Mouse (Mus musculus) macrophage (primary cell): ENCODE measurements around the gene Rreb1. TPM values are rescaled to one million over a fixed set of nuclear protein-coding genes. Genes with fewer than 3 reads are reported as not detected.

Experiments used
- H3K27ac ChIP-seq: fragments of 350-480 bp; formaldehyde crosslinking; 2 replicates; pipeline ENCODE4 v1.9.0; 2021
- H3K36me3 ChIP-seq: fragments of 350-480 bp; formaldehyde crosslinking; 2 replicates; pipeline ENCODE4 v1.9.0; 2021; ENCODE audit errors: inconsistent target
- H3K4me3 ChIP-seq: fragments of 350-480 bp; formaldehyde crosslinking; 2 replicates; pipeline ENCODE4 v1.9.0; 2021; ENCODE audit errors: inconsistent target
- H3K79me2 ChIP-seq: fragments of 350-480 bp; formaldehyde crosslinking; 2 replicates; pipeline ENCODE4 v1.9.0; 2021; ENCODE audit errors: inconsistent target
- WGBS: methylation state at CpG from one replicate; pipeline ENCODE4 v1.1.7; 2026; ENCODE audit warnings: inconsistent platforms; ENCODE audit not compliant: missing documents; 5-methylcytosine and 5-hydroxymethylcytosine counted together
- polyA plus RNA-seq: library from polyadenylated mRNA; stranded (reverse); fragments of 250-400 nt; gene quantifications from 3 replicates; pipeline ENCODE4 v1.2.4, GENCODE M21; 2018; ENCODE audit warnings: inconsistent platforms

Rreb1 gene
- polyA plus RNA-seq, 1 experiment from 2014 or later = 32.3 TPM

DNA sequence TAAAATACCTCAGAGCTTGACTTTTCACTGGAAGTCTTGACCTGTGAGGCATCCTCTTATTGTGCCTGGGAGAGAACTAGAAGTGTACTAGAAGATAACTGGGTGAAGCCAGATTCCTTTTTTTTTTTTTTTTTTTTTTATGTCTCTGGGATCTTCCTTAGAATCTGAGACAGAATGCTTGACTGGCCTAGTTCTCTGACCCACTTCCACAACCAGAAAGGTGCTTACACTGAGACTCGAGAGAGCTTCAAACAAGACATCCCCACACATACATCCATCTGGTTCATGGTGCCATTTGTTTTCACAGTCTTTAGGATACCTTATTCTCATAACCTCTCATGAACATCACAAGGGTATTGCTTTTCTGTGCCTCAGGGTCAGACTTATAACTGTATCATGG lies 118.2 kb downstream of the Rreb1 start:
- no peak overlapping the region for H3K27ac ChIP-seq

DNA sequence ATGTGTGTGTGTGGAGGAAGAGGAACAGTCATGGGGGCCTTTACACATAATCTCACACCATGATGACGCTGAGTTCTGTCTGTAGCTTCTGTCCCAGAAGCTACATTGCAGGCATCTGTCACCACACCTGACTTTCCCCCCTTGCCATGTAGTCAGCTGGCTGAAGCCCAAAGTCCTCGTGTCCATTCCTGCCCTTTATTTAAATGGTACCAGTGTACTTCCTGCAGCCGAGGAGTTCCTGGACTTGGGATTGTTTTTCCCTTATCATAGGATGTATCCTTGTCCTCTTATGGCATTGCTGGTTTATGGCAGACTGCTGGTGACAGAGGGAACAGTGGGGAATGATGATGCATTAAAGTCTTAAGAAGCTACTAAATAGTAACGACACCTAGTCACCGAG lies 120.6 kb downstream of the Rreb1 start:
- Histone ChIP-seq H3K27ac (no peak overlapping the region), H3K79me2 (peaks cover 42% of the 10 kb centered on the region; the same call in 1 of the 2 replicates), H3K4me3 (no peak overlapping the region), H3K36me3 (peaks cover 92% of the 10 kb centered on the region)
- 92% methylated on average over 5 of the region's 5 CpGs for WGBS

More for the DNA sequence above, 118.2 kb downstream of the Rreb1 start:
- peaks cover 32% of the 10 kb centered on the region; the same call in 1 of the 2 replicates for H3K79me2 ChIP-seq
- no peak overlapping the region for H3K4me3 ChIP-seq
- peaks cover 89% of the 10 kb centered on the region for H3K36me3 ChIP-seq
- WGBS = 100% methylated on average over 1 of the region's 1 CpGs

DNA sequence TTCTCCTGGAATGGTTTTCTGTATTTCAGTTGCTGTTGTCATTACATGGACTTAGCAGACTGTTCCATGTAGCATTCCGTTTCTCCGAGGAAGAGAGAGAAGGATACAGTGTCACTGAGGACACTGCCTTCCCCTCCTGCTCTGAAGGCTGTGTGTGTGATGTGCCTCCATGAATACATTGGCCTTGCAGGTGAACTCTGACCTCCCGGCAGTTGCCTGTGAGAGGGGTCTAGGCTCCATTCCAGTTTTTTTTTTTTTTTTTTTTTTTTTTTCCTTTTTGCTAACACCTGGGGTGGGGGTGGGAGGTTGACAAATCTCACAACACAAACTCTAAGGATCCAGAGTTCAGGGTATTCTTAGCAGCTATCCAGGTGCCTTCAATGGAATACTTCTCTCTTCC lies 124.8 kb downstream of the Rreb1 start:
- 90% methylated on average over 3 of the region's 3 CpGs for whole genome bisulfite sequencing
- no peak overlapping the region for H3K27ac ChIP-seq
- no peak overlapping the region for H3K4me3 ChIP-seq
- peaks cover 41% of the 10 kb centered on the region; the same call in 1 of the 2 replicates for H3K79me2 ChIP-seq
- peaks cover 88% of the 10 kb centered on the region for H3K36me3 ChIP-seq

GRCm38 (mm10) chr13:37903476-37903875 lies 125.3 kb downstream of the Rreb1 start:
- peaks cover 88% of the 10 kb centered on the region for H3K36me3 ChIP-seq
- H3K27ac ChIP-seq = no peak overlapping the region
- no peak overlapping the region for H3K4me3 ChIP-seq
- H3K79me2 ChIP-seq = peaks cover 41% of the 10 kb centered on the region; the same call in 1 of the 2 replicates
- WGBS = 100% methylated on average over 4 of the region's 4 CpGs

GRCm38 (mm10) chr13:37904436-37904835 lies 126.2 kb downstream of the Rreb1 start:
- H3K79me2 ChIP-seq = peaks cover 33% of the 10 kb centered on the region; the same call in 1 of the 2 replicates
- H3K4me3 ChIP-seq = no peak overlapping the region
- H3K36me3 ChIP-seq = peaks cover 87% of the 10 kb centered on the region
- WGBS = 92% methylated on average over 6 of the region's 6 CpGs
- H3K27ac ChIP-seq = no peak overlapping the region

DNA sequence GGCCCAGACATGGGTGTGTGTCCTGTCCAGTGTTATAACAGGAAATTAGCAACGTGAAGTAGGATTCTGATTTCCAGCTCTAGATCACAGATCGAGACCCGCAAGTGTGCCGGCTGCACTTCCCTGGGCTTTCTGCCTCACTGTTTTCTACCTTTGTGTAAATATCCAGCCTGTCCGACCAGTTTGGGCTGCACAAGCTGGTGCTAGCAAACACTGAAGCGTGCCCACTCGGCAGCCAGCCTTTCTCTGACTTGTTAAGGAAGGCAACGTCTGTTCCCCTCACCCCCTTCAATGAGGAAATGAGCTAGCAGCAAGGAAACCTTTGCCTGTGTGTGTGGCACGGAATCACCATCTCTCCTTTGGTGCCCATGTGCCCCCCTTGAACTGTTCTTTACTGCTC lies 129.9 kb downstream of the Rreb1 start:
- no peak overlapping the region for H3K4me3 ChIP-seq
- peaks cover 84% of the 10 kb centered on the region for H3K36me3 ChIP-seq
- 67% methylated on average over 9 of the region's 9 CpGs for WGBS
- H3K27ac ChIP-seq = no peak overlapping the region
- H3K79me2 ChIP-seq = peaks cover 3% of the 10 kb centered on the region; the same call in 1 of the 2 replicates

GRCm38 (mm10) chr13:37908493-37908892 lies 130.3 kb downstream of the Rreb1 start:
- peaks cover 83% of the 10 kb centered on the region for H3K36me3 ChIP-seq
- H3K27ac ChIP-seq = no peak overlapping the region
- H3K4me3 ChIP-seq = no peak overlapping the region
- H3K79me2 ChIP-seq = peaks cover 3% of the 10 kb centered on the region; the same call in 1 of the 2 replicates
- WGBS = 82% methylated on average over 6 of the region's 6 CpGs

DNA sequence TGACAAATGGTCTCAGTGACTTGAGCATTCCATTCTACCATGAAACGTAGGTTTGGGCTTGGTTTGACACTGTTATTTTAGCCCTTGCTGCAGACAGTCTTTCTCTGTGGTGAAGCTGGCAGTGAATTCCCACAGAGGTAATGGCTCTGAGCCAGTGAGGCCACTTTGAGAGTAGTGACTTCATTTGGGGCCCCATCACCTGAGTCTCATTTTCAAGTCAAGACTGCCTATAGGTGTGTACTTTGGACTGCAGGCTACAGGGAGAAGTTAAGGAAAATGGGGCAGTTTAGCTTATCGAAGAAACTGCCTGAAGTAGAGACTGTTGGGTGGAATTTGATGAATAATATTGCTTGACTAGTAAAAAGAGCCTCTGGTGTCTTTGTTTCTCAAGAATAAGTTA lies 131.0 kb downstream of the Rreb1 start:
- no peak overlapping the region for H3K4me3 ChIP-seq
- WGBS = 100% methylated on average over 2 of the region's 2 CpGs
- no peak overlapping the region for H3K27ac ChIP-seq
- H3K79me2 ChIP-seq = peaks cover 3% of the 10 kb centered on the region; the same call in 1 of the 2 replicates
- H3K36me3 ChIP-seq = peaks cover 81% of the 10 kb centered on the region

DNA sequence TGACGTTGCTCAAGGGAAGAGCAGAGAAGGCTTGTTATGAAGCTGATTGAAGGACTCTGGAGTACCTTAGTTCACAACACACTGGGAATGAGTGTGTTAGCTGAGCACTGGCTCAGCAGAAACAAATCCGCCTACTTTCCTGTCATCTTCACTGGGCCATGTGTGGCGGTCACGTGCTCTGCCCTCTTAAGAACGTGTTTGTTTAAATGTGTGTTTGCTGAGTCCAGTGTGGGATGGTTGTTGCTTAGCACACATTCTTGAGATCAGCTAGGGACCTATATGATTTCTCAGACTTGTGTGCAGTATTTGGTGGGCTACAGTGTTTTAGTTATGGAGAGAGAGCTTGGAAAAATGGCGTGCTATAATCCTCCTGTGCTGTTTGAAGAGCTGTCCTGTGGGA lies 133.8 kb downstream of the Rreb1 start:
- peaks cover 77% of the 10 kb centered on the region for H3K36me3 ChIP-seq
- no peak overlapping the region for H3K27ac ChIP-seq
- H3K4me3 ChIP-seq = no peak overlapping the region
- WGBS = 86% methylated on average over 6 of the region's 6 CpGs
- peaks cover 4% of the 10 kb centered on the region; the same call in 1 of the 2 replicates for H3K79me2 ChIP-seq

DNA sequence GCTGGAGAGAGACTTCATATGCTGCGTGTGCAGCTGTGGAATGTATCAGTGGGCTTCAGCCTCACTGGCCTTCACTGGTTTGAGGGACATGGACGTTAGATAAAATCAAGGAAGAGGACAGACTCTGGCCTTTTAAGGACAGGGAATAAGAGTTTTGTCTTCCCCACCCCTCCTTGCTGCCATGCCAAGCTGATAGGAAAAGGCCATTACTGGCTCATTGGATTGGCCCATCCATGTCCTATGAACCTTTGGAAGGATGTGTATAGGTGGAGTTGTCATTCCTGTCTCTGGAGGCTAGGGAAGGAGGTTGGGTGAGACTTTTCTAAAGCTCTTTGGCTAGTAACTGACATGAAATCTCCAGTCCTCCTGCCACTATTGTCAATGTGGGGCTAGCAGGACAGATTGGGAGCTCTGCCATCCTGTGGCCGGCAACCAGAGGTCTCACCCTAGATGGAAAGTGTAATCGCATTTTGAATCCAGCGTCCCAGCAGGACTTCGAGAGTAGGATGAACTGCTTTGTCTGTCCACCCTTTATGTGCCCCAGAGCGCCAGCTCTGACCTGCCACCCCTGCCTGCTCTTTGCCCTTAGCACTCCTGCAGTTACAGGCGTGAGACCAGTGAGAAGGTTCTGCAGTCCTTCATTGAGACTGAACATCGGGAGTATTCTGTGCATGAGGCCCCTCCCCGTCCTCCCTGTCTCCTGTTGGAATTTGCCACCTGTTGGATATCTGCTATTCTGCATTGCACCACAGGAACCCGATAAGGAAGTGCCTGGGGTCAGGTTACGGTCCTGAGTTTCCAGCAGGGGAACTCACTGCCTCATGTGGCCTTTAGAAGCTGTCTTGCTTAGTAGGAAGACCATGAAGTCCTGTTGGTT lies 134.6 kb downstream of the Rreb1 start:
- Histone ChIP-seq H3K79me2 (peaks cover 4% of the 10 kb centered on the region; the same call in 1 of the 2 replicates), H3K4me3 (no peak overlapping the region), H3K36me3 (peaks cover 85% of the 10 kb centered on the region), H3K27ac (no peak overlapping the region)
- WGBS = 76% methylated on average over 11 of the region's 12 CpGs

- H3K4me3 ChIP-seq = no peak overlapping the region
- no peak overlapping the region for H3K27ac ChIP-seq
- 74% methylated on average over 3 of the region's 3 CpGs for WGBS
- peaks cover 86% of the 10 kb centered on the region for H3K36me3 ChIP-seq
- peaks cover 4% of the 10 kb centered on the region; the same call in 1 of the 2 replicates for H3K79me2 ChIP-seq
These were observed 135.8 kb downstream of the Rreb1 start for GRCm38 (mm10) chr13:37913963-37914362.

- H3K36me3 ChIP-seq = peaks cover 89% of the 10 kb centered on the region
- H3K27ac ChIP-seq = no peak overlapping the region
- H3K79me2 ChIP-seq = peaks cover 34% of the 10 kb centered on the region; the same call in 1 of the 2 replicates
- H3K4me3 ChIP-seq = no peak overlapping the region
- 98% methylated on average over 15 of the region's 15 CpGs for WGBS
These were observed 140.4 kb downstream of the Rreb1 start for GRCm38 (mm10) chr13:37918336-37919261.

GRCm38 (mm10) chr13:37919711-37920277 lies 141.6 kb downstream of the Rreb1 start:
- Histone ChIP-seq H3K79me2 (peaks cover 37% of the 10 kb centered on the region; the same call in 1 of the 2 replicates), H3K4me3 (no peak overlapping the region), H3K36me3 (peaks cover 93% of the 10 kb centered on the region), H3K27ac (no peak overlapping the region)
- WGBS = 100% methylated on average over 3 of the region's 3 CpGs

- H3K4me3 ChIP-seq = no peak overlapping the region
- peaks cover 37% of the 10 kb centered on the region; the same call in 1 of the 2 replicates for H3K79me2 ChIP-seq
- H3K36me3 ChIP-seq = peaks cover 96% of the 10 kb centered on the region
- H3K27ac ChIP-seq = no peak overlapping the region
- WGBS = 96% methylated on average over 2 of the region's 2 CpGs
These were observed 142.5 kb downstream of the Rreb1 start for GRCm38 (mm10) chr13:37920727-37921126.
